Mouse (Mus musculus) lung, postnatal 0 days (tissue): ENCODE measurements around the gene Plp2. TPM values are rescaled to one million over a fixed set of nuclear protein-coding genes. Genes with fewer than 3 reads are reported as not detected.

Experiments used
- ATAC-seq: fragments of 200-750 bp; cut with Nextera tagmentation; 2 replicates; pipeline ENCODE4 v1.8.0; 2017; ENCODE audit warnings: moderate library complexity
- DNase-seq: peaks from one replicate; pipeline ENCODE4 v3.0.0-alpha.2; 2016; ENCODE audit warnings: low spot score
- H3K27ac ChIP-seq: fragments of 300-500 bp; sonication (generic); 2 replicates; pipeline ENCODE4 v1.5.1; 2014; ENCODE audit warnings: antibody characterized with exemption, mild to moderate bottlenecking, low read length, mixed read lengths
- H3K27me3 ChIP-seq: fragments of 300-500 bp; sonication (generic); replicated peaks from 2 replicates; pipeline ENCODE4 v1.6.1; 2014; ENCODE audit warnings: low read length, mixed read lengths; ENCODE audit not compliant: insufficient read depth
- H3K36me3 ChIP-seq: fragments of 300-500 bp; sonication (generic); 2 replicates; pipeline ENCODE4 v1.6.1; 2014; ENCODE audit warnings: low read length, mixed read lengths; ENCODE audit not compliant: insufficient read depth
- H3K4me1 ChIP-seq: fragments of 300-500 bp; sonication (generic); 2 replicates; pipeline ENCODE4 v1.6.1; 2014; ENCODE audit warnings: antibody characterized with exemption, low read depth, low read length, mixed read lengths; ENCODE audit not compliant: insufficient read depth
- H3K4me2 ChIP-seq: fragments of 300-500 bp; sonication (generic); replicated peaks from 2 replicates; pipeline ENCODE4 v1.6.1; 2014; ENCODE audit warnings: low read depth, mild to moderate bottlenecking, low read length, moderate library complexity, mixed read lengths
- H3K4me3 ChIP-seq: fragments of 300-500 bp; sonication (generic); 2 replicates; pipeline ENCODE4 v1.5.1; 2014; ENCODE audit warnings: low read depth, low read length
- H3K9ac ChIP-seq: fragments of 300-500 bp; sonication (generic); replicated peaks from 2 replicates; pipeline ENCODE4 v1.6.1; 2014; ENCODE audit warnings: low read depth, mild to moderate bottlenecking
- H3K9me3 ChIP-seq: fragments of 300-500 bp; sonication (generic); 2 replicates; pipeline ENCODE4 v1.6.1; 2016; ENCODE audit warnings: low read length, mixed read lengths
- CTCF ChIP-seq: IDR thresholded peaks from 2 replicates; pipeline ENCODE4 v1.5.1; 2016; ENCODE audit warnings: antibody characterized with exemption, mild to moderate bottlenecking
- EP300 ChIP-seq: IDR thresholded peaks from 2 replicates; pipeline ENCODE4 v1.6.1; 2016; ENCODE audit warnings: antibody characterized with exemption, mild to moderate bottlenecking, control low read depth
- WGBS: fragments of 180-500 bp; shearing (Covaris S2); extraction: QIAGEN DNeasy Blood & Tissue Kit; methylation state at CpG from one replicate; pipeline ENCODE4 v1.1.7; 2014; 5-methylcytosine and 5-hydroxymethylcytosine counted together
- polyA plus RNA-seq: library from polyadenylated mRNA; unstranded; fragments of >200 nt; fragmentation: Nextera tagmentation; extraction: Ambion mirVana; gene quantifications from 2 replicates; pipeline ENCODE4 v1.2.1, GENCODE M21; 2015

Plp2 gene
- polyA plus RNA-seq, 1 experiment from 2014 or later, result 242 TPM

- H3K36me3 ChIP-seq, result no peaks in the 10 kb centered on the region
- 10% methylated on average over 25 of the region's 25 CpGs for WGBS
- peak overlapping the region; percentile 47 for H3K4me2 ChIP-seq
- ATAC-seq (peak; percentile 97), DNase-seq (peak; percentile 98)
- peak overlapping the region; percentile 84 for H3K27ac ChIP-seq
- TF ChIP-seq CTCF, result peak; percentile 57
- peak; percentile 82 for TF ChIP-seq EP300
- no peaks in the 10 kb centered on the region for H3K4me1 ChIP-seq
- H3K9ac ChIP-seq, result peak overlapping the region; percentile 36
- no peaks in the 10 kb centered on the region for H3K27me3 ChIP-seq
- no peaks in the 10 kb centered on the region for H3K9me3 ChIP-seq
- peak overlapping the region; percentile 36 for H3K4me3 ChIP-seq
Observed at GRCm38 (mm10) chrX:7648671-7649304, 22.4 kb downstream of the Plp2 start.

GRCm38 (mm10) chrX:7645349-7645748 is 25.8 kb downstream of the Plp2 start:
- 12% methylated on average over 5 of the region's 5 CpGs for WGBS
- ATAC-seq, result no peak
- Histone ChIP-seq H3K4me2 (no peak overlapping the region), H3K36me3 (no peaks in the 10 kb centered on the region), H3K4me1 (no peaks in the 10 kb centered on the region), H3K27me3 (no peaks in the 10 kb centered on the region), H3K4me3 (no peak overlapping the region), H3K27ac (no peak overlapping the region), H3K9ac (no peak overlapping the region), H3K9me3 (no peaks in the 10 kb centered on the region)
- TF ChIP-seq EP300 (no peak), CTCF (peak; percentile 70)
- DNase-seq, result peak; percentile 77

- Histone ChIP-seq H3K27me3 (no peaks in the 10 kb centered on the region), H3K9me3 (no peaks in the 10 kb centered on the region), H3K27ac (no peak overlapping the region), H3K4me1 (no peaks in the 10 kb centered on the region), H3K4me3 (no peak overlapping the region), H3K36me3 (no peaks in the 10 kb centered on the region), H3K4me2 (no peak overlapping the region), H3K9ac (no peak overlapping the region)
- 38% methylated on average over 12 of the region's 12 CpGs for WGBS
- TF ChIP-seq EP300 (no peak), CTCF (no peak)
- ATAC-seq (no peak), DNase-seq (no peak)
Observed at GRCm38 (mm10) chrX:7640785-7641184, 30.4 kb downstream of the Plp2 start.

- no peaks in the 10 kb centered on the region for H3K27me3 ChIP-seq
- no peak for TF ChIP-seq EP300
- no peak for TF ChIP-seq CTCF
- H3K9ac ChIP-seq, result no peak overlapping the region
- H3K4me3 ChIP-seq, result no peak overlapping the region
- no peaks in the 10 kb centered on the region for H3K36me3 ChIP-seq
- 15% methylated on average over 13 of the region's 13 CpGs for WGBS
- H3K4me2 ChIP-seq, result no peak overlapping the region
- no peaks in the 10 kb centered on the region for H3K9me3 ChIP-seq
- no peaks in the 10 kb centered on the region for H3K4me1 ChIP-seq
- ATAC-seq (no peak), DNase-seq (no peak)
- H3K27ac ChIP-seq, result no peak overlapping the region
Observed at GRCm38 (mm10) chrX:7639536-7640325, 31.5 kb downstream of the Plp2 start.

GRCm38 (mm10) chrX:7638401-7639091 is 32.6 kb downstream of the Plp2 start, which contains the start of gene Syp:
Gene Syp, plus strand, starts transcription at chrX:7638471.
- no peaks in the 10 kb centered on the region for H3K9me3 ChIP-seq
- WGBS, result 12% methylated on average over 35 of the region's 42 CpGs
- H3K4me3 ChIP-seq, result no peak within 1 kb of the TSS
- H3K36me3 ChIP-seq, result no peaks in the 10 kb centered on the region
- H3K27me3 ChIP-seq, result no peaks in the 10 kb centered on the region
- ATAC-seq, result peak; percentile 85
- H3K4me2 ChIP-seq, result peak within 1 kb of the TSS; percentile 41
- no peak for TF ChIP-seq CTCF
- TF ChIP-seq EP300, result no peak
- no peak within 1 kb of the TSS for H3K9ac ChIP-seq
- peak; percentile 65 for DNase-seq
- H3K27ac ChIP-seq, result no peak within 1 kb of the TSS
- H3K4me1 ChIP-seq, result no peaks in the 10 kb centered on the region

- Histone ChIP-seq H3K4me2 (no peak overlapping the region), H3K27me3 (no peaks in the 10 kb centered on the region), H3K4me3 (no peak overlapping the region), H3K9ac (no peak overlapping the region), H3K4me1 (no peaks in the 10 kb centered on the region), H3K36me3 (no peaks in the 10 kb centered on the region), H3K9me3 (no peaks in the 10 kb centered on the region), H3K27ac (no peak overlapping the region)
- 57% methylated on average over 3 of the region's 3 CpGs for whole genome bisulfite sequencing
- DNase-seq, result no peak
- TF ChIP-seq EP300 (no peak), CTCF (no peak)
- no peak for ATAC-seq
Observed at GRCm38 (mm10) chrX:7635101-7635500, 36.1 kb downstream of the Plp2 start.
